Mouse (Mus musculus) liver, adult 2 months (tissue): ENCODE data around the gene Gm11555. TPM values are rescaled to one million over a fixed set of nuclear protein-coding genes. Genes with fewer than 3 reads are reported as not detected.
"Not testable (repeated sequence)": the region's sequence is repeated elsewhere in the genome, so short reads cannot be mapped to it uniquely, and the experiment has no call there.

Experiments used
- DNase-seq: peaks from one replicate; pipeline ENCODE4 v3.0.0-alpha.2; 2011; ENCODE audit warnings: low read depth, low spot score; ENCODE audit errors: extremely low read depth
- H3K27ac ChIP-seq: fragments of 200-500 bp; replicated peaks from 2 replicates; pipeline ENCODE4 v1.5.1; 2012; ENCODE audit warnings: low read depth, mild to moderate bottlenecking, control low read depth, inconsistent platforms, low read length; ENCODE audit not compliant: insufficient read depth
- H3K27me3 ChIP-seq: fragments of 200-500 bp; 2 replicates; pipeline ENCODE4 v1.6.1; 2012; ENCODE audit warnings: mild to moderate bottlenecking, moderate library complexity, low read length, inconsistent platforms; ENCODE audit not compliant: control insufficient read depth, insufficient read depth
- H3K36me3 ChIP-seq: fragments of 200-500 bp; 2 replicates; pipeline ENCODE4 v1.6.1; 2012; ENCODE audit warnings: low read length, inconsistent platforms; ENCODE audit not compliant: control insufficient read depth, insufficient read depth
- H3K4me1 ChIP-seq: fragments of 200-500 bp; 2 replicates; pipeline ENCODE4 v1.6.1; 2011; ENCODE audit warnings: low read length; ENCODE audit not compliant: control insufficient read depth, insufficient read depth
- H3K4me3 ChIP-seq: fragments of 200-500 bp; 2 replicates; pipeline ENCODE4 v1.5.1; 2011; ENCODE audit warnings: low read depth, mild to moderate bottlenecking, control low read depth, low read length, moderate library complexity; ENCODE audit not compliant: insufficient read depth
- H3K79me2 ChIP-seq: fragments of 200-500 bp; 2 replicates; pipeline ENCODE4 v1.6.1; 2012; ENCODE audit warnings: inconsistent platforms, mild to moderate bottlenecking, low read length, moderate library complexity; ENCODE audit not compliant: control insufficient read depth, insufficient read depth
- H3K9ac ChIP-seq: fragments of 200-500 bp; 2 replicates; pipeline ENCODE4 v1.6.1; 2012; ENCODE audit warnings: low read depth, mild to moderate bottlenecking, control low read depth, inconsistent platforms, low read length
- CTCF ChIP-seq: fragments of 200-500 bp; IDR thresholded peaks from 2 replicates; pipeline ENCODE4 v1.5.1; 2011; ENCODE audit warnings: low read depth, low read length, control low read depth
- POLR2A ChIP-seq: fragments of 200-500 bp; IDR thresholded peaks from 2 replicates; pipeline ENCODE4 v1.6.1; 2011; ENCODE audit warnings: low read length, control low read depth; ENCODE audit not compliant: insufficient read depth; ENCODE audit errors: extremely low read depth
- WGBS: fragments of 180-500 bp; shearing (Covaris S2); methylation state at CpG from one replicate; pipeline ENCODE4 v1.1.7; 2018; 5-methylcytosine and 5-hydroxymethylcytosine counted together
- polyA plus RNA-seq: library from polyadenylated mRNA; depleted of rRNA; stranded (reverse); fragments of >200 nt; gene quantifications from 2 replicates; pipeline ENCODE4 v1.2.3, GENCODE M21; 2012; rRNA removed
- total RNA-seq: library from RNA; depleted of rRNA; stranded (reverse); fragments of >200 nt; gene quantifications from 2 replicates; pipeline ENCODE4 v1.2.3, GENCODE M21; 2014; rRNA removed

Gm11555 gene
- not detected in 2 replicates for total RNA-seq
- polyA plus RNA-seq, result not detected in 2 replicates

DNA sequence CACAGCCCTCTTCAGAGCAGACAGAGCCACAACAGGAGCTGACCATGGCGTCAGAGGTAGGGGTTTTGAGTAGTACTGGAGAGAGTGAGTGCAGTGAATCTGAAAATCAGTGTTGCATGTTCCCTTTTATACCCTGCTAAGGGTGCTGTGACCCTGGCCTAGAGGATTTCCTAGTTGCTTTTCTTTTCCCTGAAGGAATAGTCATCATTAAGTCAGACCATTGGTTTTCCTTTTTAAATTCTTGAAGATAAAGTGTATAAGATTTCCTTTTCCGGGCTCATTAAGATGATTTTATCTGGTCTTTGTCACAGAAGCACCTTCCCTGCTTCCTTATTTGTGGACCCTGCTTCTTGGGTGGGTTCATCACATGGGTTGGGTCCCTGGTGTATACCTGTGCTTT lies at the start of gene Gm11555:
TSS of gene Gm11555 (minus strand) at position 101 of the 400 bp plus-strand sequence.
- 84% methylated on average over 2 of the region's 2 CpGs for whole genome bisulfite sequencing
- Histone ChIP-seq H3K79me2 (no peaks in the 10 kb centered on the region), H3K4me1 (no peaks in the 10 kb centered on the region), H3K4me3 (no peak within 1 kb of the TSS), H3K9ac (no peak within 1 kb of the TSS), H3K27ac (no peak within 1 kb of the TSS), H3K27me3 (no peaks in the 10 kb centered on the region), H3K36me3 (no peaks in the 10 kb centered on the region)
- DNase-seq, result no peak
- TF ChIP-seq POLR2A (no peak), CTCF (no peak)

DNA sequence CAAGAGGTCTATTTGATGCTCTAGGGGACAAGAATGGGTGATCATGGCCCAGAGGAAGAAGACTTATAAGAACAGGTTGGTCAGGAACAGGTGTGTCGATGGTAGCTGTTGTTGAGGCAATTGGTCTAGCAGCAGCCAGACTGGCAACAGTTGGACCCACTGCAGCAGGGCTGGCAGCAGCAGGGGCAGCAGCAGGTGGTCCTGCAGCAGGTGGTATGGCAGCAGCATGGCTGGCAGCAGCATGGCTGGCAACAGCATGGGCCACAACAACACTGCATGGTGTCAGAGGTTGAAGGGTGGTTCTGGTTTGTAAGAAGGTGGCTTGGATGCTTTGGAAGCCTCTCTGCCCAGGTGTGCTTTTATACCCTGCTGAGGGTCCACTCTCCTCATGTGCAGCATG lies 40.4 kb upstream of the Gm11555 start, which contains the start of gene Gm14190:
TSS of gene Gm14190 (minus strand) at position 278 of the 400 bp plus-strand sequence.
- Histone ChIP-seq H3K27ac (no peak within 1 kb of the TSS), H3K4me1 (no peaks in the 10 kb centered on the region), H3K4me3 (no peak within 1 kb of the TSS), H3K27me3 (no peaks in the 10 kb centered on the region), H3K36me3 (no peaks in the 10 kb centered on the region), H3K9ac (no peak within 1 kb of the TSS), H3K79me2 (no peaks in the 10 kb centered on the region)
- WGBS, result 89% methylated on average over 1 of the region's 1 CpGs
- TF ChIP-seq POLR2A, result no peak
- TF ChIP-seq CTCF, result no peak
- DNase-seq, result no peak

DNA sequence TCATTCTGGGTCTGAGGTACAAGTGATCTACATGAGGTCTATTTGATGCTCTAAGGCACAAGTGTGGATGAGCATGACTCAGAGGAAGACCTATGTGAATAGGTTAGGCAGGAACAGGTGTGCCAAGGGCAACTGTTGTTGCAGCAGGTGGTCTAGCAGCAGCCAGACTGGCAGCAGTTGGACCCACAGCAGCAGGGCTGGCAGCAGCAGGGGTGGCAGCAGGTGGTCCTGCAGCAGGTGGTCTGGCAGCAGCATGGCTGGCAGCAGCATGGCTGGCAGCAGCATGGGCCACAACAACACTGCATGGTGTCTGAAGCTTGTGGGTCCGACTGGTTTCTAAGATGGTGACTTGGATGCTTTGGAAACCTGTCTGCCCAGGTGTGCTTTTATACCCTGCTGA lies 35.2 kb upstream of the Gm11555 start:
- not testable (repeated sequence) for H3K9ac ChIP-seq, H3K27ac ChIP-seq, H3K4me3 ChIP-seq, H3K79me2 ChIP-seq, H3K4me1 ChIP-seq, DNase-seq, H3K36me3 ChIP-seq, H3K27me3 ChIP-seq
- 77% methylated on average over 1 of the region's 1 CpGs for WGBS

DNA sequence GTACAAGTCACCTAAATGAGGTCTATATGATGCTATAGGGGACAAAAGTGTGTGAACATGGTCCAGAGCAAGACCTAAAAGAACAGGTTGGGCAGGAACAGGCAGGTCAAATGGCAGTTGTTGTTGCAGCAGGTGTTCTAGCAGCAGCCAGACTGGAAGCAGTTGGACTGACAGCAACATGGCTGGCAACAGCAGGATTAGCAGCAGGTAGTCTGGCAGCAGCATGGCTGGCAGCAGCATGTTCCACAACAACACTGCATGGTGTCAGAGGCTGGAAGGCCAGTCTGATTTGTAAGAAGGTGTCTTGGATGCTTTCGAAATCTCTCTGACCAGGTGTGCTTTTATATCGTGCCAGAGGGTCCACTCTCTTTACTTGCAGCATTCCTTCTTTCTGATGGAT lies 33.4 kb upstream of the Gm11555 start:
- TF ChIP-seq CTCF (no peak), POLR2A (no peak)
- WGBS, result 83% methylated on average over 2 of the region's 2 CpGs
- Histone ChIP-seq H3K9ac (no peak overlapping the region), H3K27ac (no peak overlapping the region), H3K4me3 (no peak overlapping the region), H3K27me3 (no peaks in the 10 kb centered on the region), H3K4me1 (no peaks in the 10 kb centered on the region), H3K36me3 (no peaks in the 10 kb centered on the region), H3K79me2 (no peaks in the 10 kb centered on the region)
- no peak for DNase-seq

DNA sequence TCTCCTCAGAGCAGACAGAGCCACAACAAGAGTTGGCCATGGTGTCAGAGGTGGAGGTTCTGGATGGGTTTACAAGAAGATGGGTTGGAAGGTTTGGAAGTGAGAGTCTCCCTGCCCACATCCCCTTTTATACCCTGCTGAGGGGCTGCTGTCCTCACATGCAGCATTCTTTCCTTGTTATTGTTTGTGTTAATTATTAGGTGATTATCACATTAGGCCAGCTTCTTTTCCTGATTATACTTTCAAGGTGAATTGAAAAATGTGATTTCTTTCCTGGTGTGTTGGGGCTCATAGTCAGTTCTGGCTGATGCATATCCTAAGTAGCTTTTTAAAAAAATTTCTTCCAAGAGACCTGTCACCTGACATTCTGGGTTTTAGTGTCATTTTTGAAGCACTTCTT lies 15.8 kb upstream of the Gm11555 start, which contains the start of gene Krtap4-6:
TSS of gene Krtap4-6 (minus strand) at position 101 of the 400 bp plus-strand sequence.
- no peak within 1 kb of the TSS for H3K27ac ChIP-seq
- H3K79me2 ChIP-seq, result no peaks in the 10 kb centered on the region
- H3K27me3 ChIP-seq, result no peaks in the 10 kb centered on the region
- no peak within 1 kb of the TSS for H3K9ac ChIP-seq
- DNase-seq, result no peak
- TF ChIP-seq POLR2A, result no peak
- TF ChIP-seq CTCF, result no peak
- H3K36me3 ChIP-seq, result no peaks in the 10 kb centered on the region
- H3K4me1 ChIP-seq, result no peaks in the 10 kb centered on the region
- H3K4me3 ChIP-seq, result no peak within 1 kb of the TSS

DNA sequence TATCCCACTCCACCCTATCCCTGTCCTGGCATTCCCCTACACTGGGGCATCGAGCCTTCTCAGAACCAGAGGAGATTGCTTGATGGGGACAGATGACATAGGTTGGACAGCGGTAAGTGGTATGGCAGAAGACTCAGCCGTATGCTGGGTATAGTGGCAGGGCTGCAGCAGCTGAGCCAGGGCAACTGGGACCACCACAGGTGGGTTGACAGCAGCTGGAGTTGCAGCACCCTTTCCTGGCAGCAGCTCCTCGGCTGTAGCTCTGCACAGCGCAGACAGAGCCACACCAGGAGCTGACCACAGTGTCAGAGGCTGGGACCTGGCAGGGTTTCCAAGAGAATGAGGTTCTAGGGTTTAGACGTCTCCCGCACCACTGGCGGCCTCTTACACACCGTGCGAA lies 12.8 kb upstream of the Gm11555 start:
- H3K36me3 ChIP-seq, result no peaks in the 10 kb centered on the region
- H3K4me1 ChIP-seq, result no peaks in the 10 kb centered on the region
- H3K27ac ChIP-seq, result no peak overlapping the region
- H3K27me3 ChIP-seq, result peaks cover 3% of the 10 kb centered on the region; the same call in 1 of the 2 replicates
- TF ChIP-seq POLR2A (no peak), CTCF (no peak)
- 88% methylated on average over 10 of the region's 10 CpGs for WGBS
- no peak for DNase-seq
- no peak overlapping the region for H3K4me3 ChIP-seq
- H3K9ac ChIP-seq, result no peak overlapping the region
- no peaks in the 10 kb centered on the region for H3K79me2 ChIP-seq

DNA sequence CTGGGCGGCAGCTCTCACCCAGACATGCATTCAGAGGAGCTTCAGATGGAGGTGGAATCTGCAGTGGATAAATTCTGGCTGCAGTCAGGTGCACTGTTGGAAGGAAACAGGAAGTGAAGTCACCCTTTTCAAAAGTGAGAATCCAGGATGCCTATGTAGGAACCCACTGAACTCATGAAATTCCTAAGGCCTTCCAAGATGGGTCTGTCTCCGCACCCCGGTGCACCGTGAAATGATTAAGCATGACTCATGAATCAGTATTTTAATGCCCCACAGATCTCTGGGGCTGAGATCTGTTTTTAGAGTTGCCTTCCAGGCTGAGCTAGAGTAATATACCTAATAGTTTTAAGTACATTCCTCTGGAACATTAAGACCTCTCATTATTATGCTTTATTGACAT lies 9.2 kb upstream of the Gm11555 start:
- no peak overlapping the region for H3K9ac ChIP-seq
- 89% methylated on average over 4 of the region's 4 CpGs for WGBS
- H3K27me3 ChIP-seq, result peaks cover 3% of the 10 kb centered on the region; the same call in 1 of the 2 replicates

DNA sequence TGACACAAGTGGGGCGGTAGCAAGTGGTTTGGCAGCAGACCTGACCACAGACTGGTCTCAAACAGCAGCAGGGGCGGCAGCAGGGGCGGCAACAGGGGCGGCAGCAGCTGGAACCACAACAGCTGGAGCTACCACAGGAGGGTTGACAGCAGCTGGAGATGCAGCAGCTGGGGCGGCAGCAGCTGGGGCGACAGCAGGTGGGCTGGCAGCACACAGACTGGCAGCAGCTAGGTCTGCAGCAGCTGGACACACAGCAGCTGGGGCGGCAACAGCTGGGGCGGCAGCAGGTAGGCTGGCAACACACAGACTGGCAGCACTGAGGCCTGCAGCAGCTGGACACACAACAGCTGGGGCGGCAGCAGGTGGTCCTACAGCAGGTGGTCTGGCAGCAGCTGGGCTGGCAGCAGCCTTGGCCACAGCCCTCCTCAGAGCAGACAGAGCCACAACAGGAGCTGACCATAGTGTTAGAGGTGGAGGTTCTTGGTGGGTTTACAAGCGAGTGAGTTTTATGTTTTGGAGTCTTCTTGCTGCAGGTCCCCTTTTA lies 8.5 kb upstream of the Gm11555 start, which contains the start of gene Gm11563:
TSS of gene Gm11563 (minus strand) at position 494 of the 544 bp plus-strand sequence.
- not testable (repeated sequence) for H3K27ac ChIP-seq, H3K36me3 ChIP-seq, H3K79me2 ChIP-seq, DNase-seq, H3K9ac ChIP-seq, H3K4me1 ChIP-seq, H3K27me3 ChIP-seq, H3K4me3 ChIP-seq
- 77% methylated on average over 10 of the region's 10 CpGs for WGBS

More for the DNA sequence above, 9.2 kb upstream of the Gm11555 start:
- Histone ChIP-seq H3K4me3 (no peak overlapping the region), H3K79me2 (no peaks in the 10 kb centered on the region), H3K36me3 (no peaks in the 10 kb centered on the region), H3K4me1 (no peaks in the 10 kb centered on the region), H3K27ac (no peak overlapping the region)
- TF ChIP-seq CTCF (no peak), POLR2A (no peak)
- no peak for DNase-seq
